Mouse (Mus musculus) right cerebral cortex, postnatal 4 days (tissue): ENCODE results near the gene B230118H07Rik.

Source experiments
- DNase-seq: peaks from one replicate; pipeline ENCODE4 v3.0.0-alpha.2; 2022

The B230118H07Rik gene

GRCm38 (mm10) chr2:101649114-101649671, at the start of gene B230118H07Rik, which contains the start of gene Rag1:
Gene B230118H07Rik (minus strand): TSS chr2:101649532.
Gene Rag1 (minus strand): TSS chr2:101649501.
- no peak for DNase-seq

- no peak for DNase-seq
These were observed 46.3 kb upstream of the B230118H07Rik start for GRCm38 (mm10) chr2:101695584-101695983.

- DNase-seq, result no peak
These were observed 44.4 kb upstream of the B230118H07Rik start for GRCm38 (mm10) chr2:101693577-101694215.

GRCm38 (mm10) chr2:101693043-101693442, 43.7 kb upstream of the B230118H07Rik start:
- no peak for DNase-seq

GRCm38 (mm10) chr2:101690252-101690827, 41.0 kb upstream of the B230118H07Rik start:
- DNase-seq, result no peak

- no peak for DNase-seq
These were observed 38.7 kb upstream of the B230118H07Rik start for GRCm38 (mm10) chr2:101688011-101688410.

- peak; percentile 22 for DNase-seq
These were observed 35.1 kb upstream of the B230118H07Rik start for GRCm38 (mm10) chr2:101684421-101684820.

- DNase-seq, result no peak
These were observed 29.9 kb upstream of the B230118H07Rik start for GRCm38 (mm10) chr2:101679164-101679784.

GRCm38 (mm10) chr2:101678236-101679021, 29.1 kb upstream of the B230118H07Rik start, which contains the start of gene Traf6:
Gene Traf6 (plus strand): TSS chr2:101678429.
- DNase-seq, result peak; percentile 87

GRCm38 (mm10) chr2:101673547-101673946, 24.2 kb upstream of the B230118H07Rik start:
- no peak for DNase-seq

- no peak for DNase-seq
These were observed 19.4 kb upstream of the B230118H07Rik start for GRCm38 (mm10) chr2:101668751-101669150.

GRCm38 (mm10) chr2:101665703-101666092, 16.4 kb upstream of the B230118H07Rik start:
- DNase-seq, result no peak

GRCm38 (mm10) chr2:101665058-101665702, 15.8 kb upstream of the B230118H07Rik start:
- peak; percentile 65 for DNase-seq

GRCm38 (mm10) chr2:101660536-101660935, 11.2 kb upstream of the B230118H07Rik start:
- no peak for DNase-seq

GRCm38 (mm10) chr2:101652921-101653597, 3.7 kb upstream of the B230118H07Rik start:
- DNase-seq, result peak; percentile 94

GRCm38 (mm10) chr2:101652204-101652920, 3.0 kb upstream of the B230118H07Rik start:
- DNase-seq, result peak; percentile 22

GRCm38 (mm10) chr2:101650446-101650845, 1.1 kb upstream of the B230118H07Rik start:
- no peak for DNase-seq

GRCm38 (mm10) chr2:101648361-101648760, 971 bp downstream of the B230118H07Rik start:
- DNase-seq, result no peak

GRCm38 (mm10) chr2:101645841-101646240, 3.5 kb downstream of the B230118H07Rik start:
- no peak for DNase-seq

GRCm38 (mm10) chr2:101639840-101640350, 9.4 kb downstream of the B230118H07Rik start:
- DNase-seq, result no peak
